Mouse (Mus musculus) kidney, adult 2 months (tissue): ENCODE measurements around the gene Matn1. TPM values are rescaled to one million over a fixed set of nuclear protein-coding genes. Genes with fewer than 3 reads are reported as not detected.

ENCODE experiments used
- DNase-seq: peaks from one replicate; pipeline ENCODE4 v3.0.0; 2021
- H3K27ac ChIP-seq: fragments of 200-500 bp; 2 replicates; pipeline ENCODE4 v1.5.1; 2012; ENCODE audit warnings: low read depth, low read length, control low read depth, inconsistent platforms; ENCODE audit not compliant: insufficient read depth
- H3K27me3 ChIP-seq: fragments of 200-500 bp; replicated peaks from 2 replicates; pipeline ENCODE4 v1.6.1; 2012; ENCODE audit warnings: mild to moderate bottlenecking, moderate library complexity, low read length, inconsistent platforms; ENCODE audit not compliant: control insufficient read depth, insufficient read depth
- H3K36me3 ChIP-seq: fragments of 200-500 bp; 2 replicates; pipeline ENCODE4 v1.6.1; 2012; ENCODE audit warnings: mild to moderate bottlenecking, moderate library complexity, low read length, inconsistent platforms; ENCODE audit not compliant: control insufficient read depth, insufficient read depth
- H3K4me1 ChIP-seq: fragments of 200-500 bp; 2 replicates; pipeline ENCODE4 v1.6.1; 2011; ENCODE audit warnings: low read length; ENCODE audit not compliant: control insufficient read depth, insufficient read depth
- H3K4me3 ChIP-seq: fragments of 200-500 bp; 2 replicates; pipeline ENCODE4 v1.5.1; 2011; ENCODE audit warnings: mild to moderate bottlenecking, low read depth, low read length, control low read depth; ENCODE audit not compliant: insufficient read depth
- CTCF ChIP-seq: fragments of 200-500 bp; conservative IDR thresholded peaks from 2 replicates; pipeline ENCODE4 v1.5.1; 2011; ENCODE audit warnings: low read depth, mild to moderate bottlenecking, control low read depth, low read length, moderate library complexity, mixed read lengths; ENCODE audit not compliant: insufficient read depth, insufficient read length
- POLR2A ChIP-seq: fragments of 200-500 bp; IDR thresholded peaks from one replicate; pipeline ENCODE4 v1.6.1; 2011; ENCODE audit warnings: low read depth, low read length, control low read depth
- WGBS: fragments of 180-500 bp; shearing (Covaris S2); methylation state at CpG from one replicate; pipeline ENCODE4 v1.1.7; 2018; 5-methylcytosine and 5-hydroxymethylcytosine counted together
- polyA plus RNA-seq: library from polyadenylated mRNA; depleted of rRNA; stranded (reverse); fragments of >200 nt; gene quantifications from 2 replicates; pipeline ENCODE4 v1.2.3, GENCODE M21; 2012

The Matn1 gene
- polyA plus RNA-seq, 1 experiment, result 0.06 TPM

DNA sequence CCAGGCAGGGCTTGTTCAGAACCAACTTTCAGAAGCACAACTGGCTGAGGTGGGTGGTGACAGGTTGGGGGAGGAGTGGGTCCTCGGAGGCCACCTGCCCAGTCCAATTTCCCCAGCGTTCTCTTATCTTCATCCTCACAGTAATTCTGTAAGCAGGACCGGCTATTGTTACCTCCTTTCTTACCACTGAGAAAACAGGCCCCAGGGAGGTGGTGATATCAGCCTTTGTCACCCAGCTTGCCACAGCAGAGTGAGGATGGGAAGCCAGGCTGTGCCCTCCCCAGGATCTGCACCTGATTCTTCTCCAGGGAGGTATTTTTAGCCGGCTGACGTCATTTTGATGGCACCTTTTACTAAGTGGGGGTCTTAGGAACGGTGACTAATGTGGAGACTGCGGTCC is 39.2 kb upstream of the Matn1 start:
- H3K4me3 ChIP-seq, result no peak overlapping the region
- H3K36me3 ChIP-seq, result no peaks in the 10 kb centered on the region
- no peak overlapping the region for H3K27ac ChIP-seq
- WGBS, result 82% methylated on average over 7 of the region's 7 CpGs
- no peak for TF ChIP-seq POLR2A
- TF ChIP-seq CTCF, result no peak
- no peaks in the 10 kb centered on the region for H3K27me3 ChIP-seq
- no peaks in the 10 kb centered on the region for H3K4me1 ChIP-seq
- no peak for DNase-seq

DNA sequence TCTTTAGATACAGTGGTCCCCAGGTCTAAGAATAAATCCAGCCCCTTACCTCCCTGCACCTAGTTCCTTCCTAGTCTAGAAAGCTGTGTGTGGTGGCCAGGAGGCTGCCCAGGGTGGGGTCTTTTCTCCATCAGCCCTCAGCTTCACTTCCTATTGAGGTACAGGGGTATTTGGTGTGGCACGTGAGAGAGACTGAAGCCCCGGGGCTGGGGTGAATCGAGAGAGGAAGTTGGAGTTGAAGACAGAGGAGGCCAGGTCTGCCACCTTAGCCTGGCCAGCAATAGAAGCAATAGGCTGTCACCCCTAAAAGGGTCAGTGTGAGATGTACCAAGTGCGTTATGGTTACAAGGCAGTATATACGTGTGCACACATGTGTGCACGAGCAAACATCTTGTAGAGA is 38.3 kb upstream of the Matn1 start:
- Histone ChIP-seq H3K27me3 (no peaks in the 10 kb centered on the region), H3K4me3 (no peak overlapping the region), H3K36me3 (no peaks in the 10 kb centered on the region), H3K4me1 (no peaks in the 10 kb centered on the region), H3K27ac (no peak overlapping the region)
- TF ChIP-seq POLR2A (no peak), CTCF (no peak)
- no peak for DNase-seq
- WGBS, result 86% methylated on average over 6 of the region's 6 CpGs

DNA sequence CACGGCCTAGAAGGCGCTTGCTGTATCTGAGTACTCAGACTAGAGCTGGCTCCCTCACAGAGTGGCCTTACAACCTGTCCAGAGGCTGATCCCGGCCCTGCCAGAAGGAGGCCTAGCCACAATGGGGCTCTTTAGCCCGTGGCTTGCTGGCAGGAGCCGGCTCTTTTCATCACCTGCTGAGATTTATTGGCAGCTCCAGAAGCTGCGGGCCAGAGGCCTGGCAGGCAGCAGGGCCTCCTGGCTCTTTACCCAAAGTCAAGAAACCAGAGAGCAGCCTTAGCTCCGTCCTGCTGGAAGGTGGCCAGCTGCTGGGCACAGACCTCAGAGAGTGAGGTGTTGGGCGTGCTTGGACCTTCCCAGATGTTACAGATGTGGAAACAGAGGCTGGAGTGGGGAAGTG is 37.9 kb upstream of the Matn1 start:
- TF ChIP-seq POLR2A, result no peak
- TF ChIP-seq CTCF, result no peak
- 43% methylated on average over 8 of the region's 8 CpGs for WGBS
- no peaks in the 10 kb centered on the region for H3K4me1 ChIP-seq
- H3K27me3 ChIP-seq, result no peaks in the 10 kb centered on the region
- H3K27ac ChIP-seq, result no peak overlapping the region
- no peak overlapping the region for H3K4me3 ChIP-seq
- peak; percentile 59 for DNase-seq
- H3K36me3 ChIP-seq, result no peaks in the 10 kb centered on the region

DNA sequence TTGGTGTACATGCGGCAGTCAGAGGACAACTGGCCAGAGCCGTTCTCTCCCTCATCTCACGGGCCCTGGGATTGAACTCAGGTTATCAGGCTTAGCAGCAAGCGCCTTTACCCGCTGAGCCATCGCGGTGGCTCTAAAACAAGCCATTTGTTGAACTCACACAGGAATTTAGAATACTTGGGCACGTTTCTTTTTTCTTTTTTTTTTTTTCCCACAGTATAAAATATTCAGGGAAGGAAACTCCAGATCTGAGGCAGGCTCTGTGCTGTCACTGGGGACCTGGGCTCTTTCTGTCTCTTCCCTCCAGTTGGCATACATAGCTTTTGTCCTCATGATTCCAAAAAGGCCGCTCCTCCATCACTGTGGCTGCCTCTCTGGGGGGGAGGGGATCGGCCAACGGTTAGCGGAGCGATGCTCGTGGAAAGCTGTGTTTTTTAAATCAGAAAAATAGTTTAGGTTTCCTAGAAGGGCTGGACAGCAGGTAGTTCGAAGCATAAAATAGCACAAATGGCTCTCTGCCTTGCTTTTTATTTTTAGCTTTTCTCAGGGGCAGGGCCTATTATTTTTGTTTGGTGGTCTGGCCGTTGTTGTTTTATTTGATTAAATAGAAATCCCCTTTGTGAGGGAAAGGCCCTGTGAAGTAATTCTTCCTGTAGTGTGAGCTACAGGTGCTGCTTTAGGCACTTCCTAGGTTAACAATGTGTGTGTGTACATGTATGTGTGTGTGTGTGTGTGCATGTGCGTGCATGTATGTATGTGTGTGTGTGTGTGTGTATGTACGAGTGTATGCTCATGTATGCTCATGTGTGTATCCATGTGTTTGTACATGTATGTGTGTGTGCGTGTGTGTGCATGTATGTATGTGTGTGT is 36.8 kb upstream of the Matn1 start:
- no peaks in the 10 kb centered on the region for H3K27me3 ChIP-seq
- H3K4me3 ChIP-seq, result no peak overlapping the region
- no peak for DNase-seq
- TF ChIP-seq CTCF (no peak), POLR2A (no peak)
- H3K36me3 ChIP-seq, result no peaks in the 10 kb centered on the region
- WGBS, result 82% methylated on average over 19 of the region's 19 CpGs
- no peaks in the 10 kb centered on the region for H3K4me1 ChIP-seq
- no peak overlapping the region for H3K27ac ChIP-seq

DNA sequence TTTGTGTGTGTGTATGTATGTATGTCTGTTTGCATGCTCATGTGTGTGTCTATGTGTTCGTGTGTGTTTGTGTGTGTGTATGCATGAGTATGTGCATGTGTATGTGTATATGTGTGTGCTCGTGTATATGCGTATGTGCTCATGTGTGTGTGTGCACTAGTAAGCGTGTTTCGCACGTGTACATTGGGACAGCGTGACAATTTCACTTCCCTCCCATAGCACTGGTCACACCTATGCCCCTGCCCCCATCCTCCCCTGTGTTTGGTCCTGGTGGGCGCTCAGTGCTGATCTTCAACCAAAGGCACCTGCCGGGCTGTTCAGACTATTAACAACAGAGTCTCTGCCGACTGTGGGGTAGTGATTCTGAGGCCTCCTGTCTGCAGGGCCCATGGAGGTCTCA is 36.1 kb upstream of the Matn1 start:
- TF ChIP-seq CTCF (no peak), POLR2A (no peak)
- Histone ChIP-seq H3K27ac (no peak overlapping the region), H3K4me3 (no peak overlapping the region), H3K27me3 (no peaks in the 10 kb centered on the region), H3K4me1 (no peaks in the 10 kb centered on the region), H3K36me3 (no peaks in the 10 kb centered on the region)
- 91% methylated on average over 10 of the region's 10 CpGs for WGBS
- DNase-seq, result no peak

DNA sequence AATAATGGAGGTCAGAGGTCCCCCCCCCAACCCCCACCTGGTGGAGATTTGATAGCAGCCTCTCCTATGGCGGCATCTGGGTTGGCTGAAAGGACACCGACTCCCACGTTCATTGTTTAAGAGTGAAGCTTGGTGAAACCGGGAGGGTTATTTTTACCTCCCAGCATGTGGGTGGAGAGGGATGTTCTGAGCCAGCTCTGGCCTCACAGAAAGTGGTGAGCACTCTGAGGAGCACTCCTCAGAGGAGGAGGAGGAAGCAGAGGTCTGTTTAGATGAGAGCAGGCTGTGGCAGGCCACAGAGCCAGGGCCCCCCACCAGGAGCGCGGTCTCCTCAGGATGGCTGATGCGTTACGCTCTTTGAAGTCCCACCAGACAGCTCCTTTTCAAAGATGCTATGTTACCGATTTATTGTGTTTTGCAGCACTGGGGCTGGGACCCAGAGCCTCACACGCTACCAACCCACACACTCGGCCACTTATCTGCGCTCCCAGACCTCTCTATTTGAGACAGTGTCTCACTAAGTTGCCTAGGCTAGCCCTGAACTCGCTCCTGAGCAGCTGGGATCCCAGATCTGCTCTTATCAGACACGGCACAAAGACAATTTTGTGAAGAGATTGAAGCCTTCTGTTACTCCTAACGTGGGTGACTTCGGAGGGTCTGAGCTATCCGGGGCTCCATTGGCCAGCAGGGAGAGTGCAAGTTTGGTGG is 34.9 kb upstream of the Matn1 start:
- Histone ChIP-seq H3K27me3 (no peaks in the 10 kb centered on the region), H3K4me1 (no peaks in the 10 kb centered on the region), H3K4me3 (no peak overlapping the region), H3K27ac (no peak overlapping the region), H3K36me3 (no peaks in the 10 kb centered on the region)
- WGBS, result 58% methylated on average over 17 of the region's 17 CpGs
- no peak for TF ChIP-seq POLR2A
- no peak for TF ChIP-seq CTCF
- DNase-seq, result no peak

DNA sequence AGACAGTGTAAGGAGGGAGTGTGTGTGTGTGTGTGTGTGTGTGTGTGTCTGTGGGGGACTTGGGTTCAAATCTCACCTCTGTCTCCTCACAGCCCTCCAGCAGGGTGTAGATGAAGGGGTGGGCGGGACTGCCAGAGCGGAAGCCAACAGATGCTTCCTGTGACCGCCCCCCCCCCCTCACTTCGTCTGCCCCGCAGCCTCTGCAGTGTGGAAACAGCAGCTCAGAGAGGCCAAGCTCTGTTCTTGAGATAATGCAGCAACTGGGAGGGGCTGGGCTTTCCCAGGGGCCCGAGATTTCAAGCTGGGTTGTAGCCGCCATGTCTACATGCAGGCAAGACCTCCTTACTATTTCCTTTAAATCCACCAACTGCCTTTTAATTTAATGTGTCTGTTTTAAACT is 33.5 kb upstream of the Matn1 start:
- no peak overlapping the region for H3K27ac ChIP-seq
- H3K36me3 ChIP-seq, result no peaks in the 10 kb centered on the region
- H3K4me1 ChIP-seq, result no peaks in the 10 kb centered on the region
- no peak for TF ChIP-seq POLR2A
- no peak for TF ChIP-seq CTCF
- no peak for DNase-seq
- H3K4me3 ChIP-seq, result no peak overlapping the region
- no peaks in the 10 kb centered on the region for H3K27me3 ChIP-seq
- WGBS, result 27% methylated on average over 7 of the region's 7 CpGs
